Mouse (Mus musculus): ENCODE data around the gene Piwil4.

The Piwil4 gene

DNA sequence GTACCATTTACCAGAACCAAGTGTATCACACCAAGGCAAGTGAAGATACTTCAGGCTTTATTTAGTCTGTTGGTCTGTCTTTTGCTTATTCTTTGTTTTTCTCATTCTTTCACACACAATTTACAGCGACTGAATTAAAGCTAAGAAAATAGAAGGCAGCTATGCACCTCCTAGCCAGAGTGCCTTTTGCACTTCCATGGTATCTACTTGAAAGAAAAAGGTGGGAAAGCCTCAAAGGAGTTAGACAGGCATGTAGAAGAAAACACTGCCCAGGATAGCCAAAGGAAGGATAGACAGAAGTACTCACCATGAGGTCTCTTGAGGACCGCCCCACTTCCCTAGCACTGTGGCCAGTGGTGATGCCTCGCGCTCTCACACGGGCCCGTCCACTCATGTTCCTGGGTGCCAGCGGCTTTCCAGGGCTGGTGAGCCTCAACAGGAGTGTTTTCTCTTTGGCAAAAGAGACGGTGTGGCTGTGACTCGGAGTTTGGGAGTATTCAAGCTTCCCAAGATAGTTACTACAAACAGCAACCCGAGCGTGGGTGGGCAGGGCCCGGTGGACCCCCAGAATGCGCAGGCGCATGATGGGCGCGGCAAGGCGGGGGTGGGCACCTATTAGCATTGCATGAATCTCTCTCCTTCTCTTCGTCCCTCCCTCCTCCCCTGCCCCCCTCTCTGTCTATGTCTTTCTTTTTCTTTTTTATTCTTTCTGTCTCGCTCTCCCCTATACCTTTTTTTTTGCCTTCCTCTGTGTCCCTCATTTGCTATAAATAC is at the start of gene Piwil4:
Gene Piwil4, minus strand, starts transcription at position 583 of the 774 bp plus-strand sequence.
- no peak for DNase-seq (ENCODE audit: low read depth, low spot score)

DNA sequence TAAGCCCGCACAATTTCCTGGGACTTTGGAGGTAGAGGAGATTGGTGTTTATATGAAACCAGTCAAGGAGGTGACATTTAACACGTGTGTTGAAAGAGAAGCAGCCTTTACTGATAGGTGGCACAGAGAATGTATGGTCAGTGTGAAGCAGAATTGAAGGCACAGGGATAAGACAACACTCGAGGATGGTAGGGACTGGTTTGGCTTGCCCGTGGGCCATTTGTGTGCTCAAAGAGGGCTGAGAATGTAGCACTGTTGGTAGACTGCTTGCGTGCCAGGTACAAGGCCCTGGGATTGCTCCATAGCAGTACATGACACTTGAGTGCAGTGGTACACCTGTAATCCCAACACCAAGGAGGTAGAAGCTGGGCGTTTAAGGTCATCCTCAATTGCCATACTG is 46.8 kb upstream of the Piwil4 start:
- no peak for DNase-seq (ENCODE audit: low read depth, low spot score)

DNA sequence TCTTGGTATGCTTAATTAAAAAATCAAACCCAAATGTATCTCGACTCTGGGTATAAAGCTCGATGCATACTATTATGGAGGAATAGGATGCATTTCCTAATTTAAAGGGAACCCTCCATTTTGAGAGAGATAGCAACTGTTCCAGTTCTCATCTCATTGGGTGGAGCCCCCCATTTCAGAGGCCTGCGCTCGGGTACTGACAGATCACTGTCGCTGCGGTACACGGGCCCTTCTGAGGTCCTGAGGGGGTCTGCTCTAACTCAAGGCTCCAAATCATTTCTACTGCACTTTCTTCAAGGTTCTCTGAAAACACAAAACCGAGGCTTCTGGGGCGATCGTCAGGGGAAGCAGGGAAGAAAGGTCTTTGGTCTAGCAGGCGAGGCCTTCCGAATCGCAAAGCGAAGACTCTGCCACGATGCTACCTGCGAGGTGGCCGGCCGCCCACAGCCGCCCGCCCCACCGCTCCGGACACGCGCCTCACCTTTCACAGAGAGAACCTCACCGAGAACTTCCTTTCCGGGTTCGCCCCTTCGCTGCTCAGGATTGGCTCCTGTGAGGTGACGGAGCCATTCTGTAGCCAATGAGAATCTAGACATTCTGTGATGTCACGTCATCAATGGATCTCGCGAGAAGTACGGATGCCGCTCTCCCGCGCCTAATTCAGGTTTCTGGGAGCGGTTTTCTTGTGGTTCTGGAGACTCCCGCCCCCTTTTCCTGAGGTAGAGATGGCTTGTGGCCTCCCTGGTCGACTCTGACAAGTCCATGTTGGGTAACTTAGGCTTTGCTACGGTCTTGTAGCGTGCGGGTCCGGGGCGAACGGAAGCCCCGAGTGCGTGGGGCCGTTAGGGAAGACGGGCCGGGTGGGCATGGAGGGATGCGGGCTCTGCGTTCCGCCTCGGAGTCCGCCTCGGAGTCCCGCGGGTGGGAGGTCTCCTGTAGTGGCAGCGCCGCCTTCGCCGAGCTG is 43.8 kb upstream of the Piwil4 start, which contains the start of the genes Mre11a and Ankrd49:
Gene Mre11a, plus strand, starts transcription at position 616 of the 964 bp plus-strand sequence.
Gene Ankrd49, minus strand, starts transcription at position 818 of the 964 bp plus-strand sequence.
- peak; percentile 98 for DNase-seq (ENCODE audit: low read depth, low spot score)

DNA sequence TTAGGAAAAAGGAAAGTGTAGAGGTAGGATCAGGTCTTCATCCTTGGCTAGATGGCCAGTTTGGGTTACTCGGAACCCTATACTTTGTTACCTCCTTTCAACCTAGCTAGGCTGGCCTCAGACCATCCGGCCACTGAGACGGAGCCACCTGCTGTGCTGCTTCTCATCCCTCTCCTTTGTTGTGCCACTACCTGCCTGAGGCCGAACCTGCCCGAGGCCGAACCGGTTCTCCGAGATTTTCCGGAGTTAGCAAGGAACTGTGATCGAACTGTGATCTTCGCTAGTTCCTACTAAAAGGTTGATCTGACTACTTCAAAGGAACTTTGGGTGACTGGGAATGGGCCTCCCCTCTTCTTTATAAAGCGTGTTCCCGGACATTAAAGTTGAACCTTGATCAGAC is 37.8 kb upstream of the Piwil4 start:
- no peak for DNase-seq (ENCODE audit: low read depth, low spot score)

DNA sequence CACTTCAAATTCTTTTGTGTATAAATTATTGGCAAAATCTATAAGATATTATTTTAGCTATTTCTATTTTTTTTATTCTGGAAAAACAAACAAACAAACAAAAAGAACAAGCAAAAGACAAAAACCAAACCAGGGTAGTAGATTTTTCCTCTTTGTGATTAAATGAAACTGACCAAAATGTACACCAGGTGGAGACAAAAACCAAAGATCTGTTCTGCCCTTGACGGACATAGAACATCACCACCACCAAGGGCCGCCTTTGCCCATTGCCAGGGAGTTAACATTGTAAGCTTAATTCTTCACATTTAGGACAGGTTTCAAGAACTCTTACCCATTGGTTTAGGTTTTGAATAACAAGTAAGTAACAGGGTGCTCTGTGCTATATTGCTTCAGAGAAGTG is 33.3 kb upstream of the Piwil4 start:
- DNase-seq (ENCODE audit: low read depth, low spot score) = no peak

DNA sequence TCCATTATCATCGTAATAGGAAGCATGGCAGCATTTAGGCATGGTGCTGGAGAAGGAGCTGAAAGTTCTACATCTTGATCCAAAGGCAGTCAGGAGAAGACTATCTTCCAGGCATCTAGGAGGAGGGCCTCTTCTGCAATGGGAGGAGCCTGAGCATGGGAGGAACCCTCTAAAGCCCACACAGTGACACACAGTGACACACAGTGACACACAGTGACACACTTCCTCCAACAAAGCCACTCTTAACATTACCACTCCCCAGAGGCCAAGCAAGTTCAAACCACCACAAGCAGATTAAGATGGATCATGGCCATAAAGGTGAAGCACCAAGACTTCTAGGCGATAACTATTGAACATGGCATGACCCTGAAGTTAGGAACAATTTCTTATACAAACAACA is 31.5 kb upstream of the Piwil4 start:
- no peak for DNase-seq (ENCODE audit: low read depth, low spot score)

DNA sequence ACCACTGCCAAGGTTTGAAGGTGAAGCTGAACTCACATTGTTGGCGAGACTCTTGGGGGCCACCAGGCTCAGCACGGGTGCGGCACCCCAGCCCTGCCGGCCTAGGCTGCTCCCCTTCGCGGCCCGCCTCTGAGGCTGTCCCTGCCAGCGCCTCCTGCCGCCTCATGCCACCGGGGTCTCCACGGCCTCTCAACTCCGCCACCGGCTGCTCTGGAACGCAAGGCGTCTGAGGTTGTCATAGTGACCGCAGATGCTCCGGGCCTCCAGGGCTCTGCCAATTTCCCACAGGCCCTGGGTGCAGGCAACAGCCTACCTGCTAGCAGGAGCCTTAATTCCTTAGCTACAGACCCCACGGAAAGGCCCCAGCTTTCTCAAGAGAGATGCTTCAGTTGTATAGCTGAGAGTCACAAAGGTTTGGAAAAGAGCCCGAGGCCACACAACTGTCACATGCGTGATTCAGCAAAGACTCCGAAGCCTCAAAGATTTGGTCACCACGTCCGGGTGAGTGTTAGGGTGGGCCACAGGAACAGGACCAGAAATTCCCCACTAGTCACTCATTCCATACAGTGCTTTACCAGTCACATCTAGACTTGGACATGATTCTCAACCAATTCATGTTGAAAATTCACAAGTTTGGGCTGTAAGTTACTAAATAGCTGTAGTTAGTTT is 30.4 kb upstream of the Piwil4 start, which contains the start of gene 1700012B09Rik:
Gene 1700012B09Rik, minus strand, starts transcription at position 228 of the 669 bp plus-strand sequence.
- DNase-seq (ENCODE audit: low read depth, low spot score) = peak; percentile 39

DNA sequence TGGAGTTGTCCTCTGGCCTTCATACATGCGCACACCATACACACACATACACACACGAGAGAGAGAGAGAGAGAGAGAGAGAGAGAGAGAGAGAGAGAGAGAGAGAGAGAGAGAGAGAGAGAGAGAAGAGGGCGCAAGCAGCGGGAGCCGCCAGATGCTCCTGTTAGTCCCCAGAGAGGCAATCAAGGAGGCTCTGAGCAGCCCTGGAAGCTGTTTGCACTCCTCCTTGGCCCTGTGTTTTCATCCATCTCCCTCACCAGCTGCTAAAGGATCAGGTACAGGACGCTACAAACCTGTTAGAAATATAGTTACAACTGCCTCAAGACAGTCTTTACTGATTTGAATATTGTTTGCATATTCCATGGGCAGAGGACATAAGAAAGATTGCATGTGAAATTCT is 29.3 kb upstream of the Piwil4 start:
- no peak for DNase-seq (ENCODE audit: low read depth, low spot score)

DNA sequence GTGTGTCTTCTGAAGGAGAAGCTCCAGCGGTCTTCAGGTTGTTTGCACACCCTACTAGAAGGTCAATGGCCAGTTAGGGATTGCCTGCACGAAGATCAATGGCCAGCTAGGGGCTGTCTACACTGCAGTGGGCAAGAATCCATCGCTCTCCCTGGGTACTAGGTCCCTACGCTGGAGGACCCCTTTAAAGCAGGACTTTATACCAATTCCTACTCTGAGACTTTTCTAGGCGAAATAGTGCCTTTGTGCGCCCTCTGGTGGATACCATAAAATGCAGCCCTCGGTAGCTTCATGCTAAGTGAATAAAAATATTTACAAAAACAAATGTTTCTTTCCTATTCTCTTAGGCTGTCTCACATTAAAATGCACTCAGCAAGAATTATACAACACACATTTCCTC is 24.2 kb upstream of the Piwil4 start:
- DNase-seq (ENCODE audit: low read depth, low spot score) = peak; percentile 66

DNA sequence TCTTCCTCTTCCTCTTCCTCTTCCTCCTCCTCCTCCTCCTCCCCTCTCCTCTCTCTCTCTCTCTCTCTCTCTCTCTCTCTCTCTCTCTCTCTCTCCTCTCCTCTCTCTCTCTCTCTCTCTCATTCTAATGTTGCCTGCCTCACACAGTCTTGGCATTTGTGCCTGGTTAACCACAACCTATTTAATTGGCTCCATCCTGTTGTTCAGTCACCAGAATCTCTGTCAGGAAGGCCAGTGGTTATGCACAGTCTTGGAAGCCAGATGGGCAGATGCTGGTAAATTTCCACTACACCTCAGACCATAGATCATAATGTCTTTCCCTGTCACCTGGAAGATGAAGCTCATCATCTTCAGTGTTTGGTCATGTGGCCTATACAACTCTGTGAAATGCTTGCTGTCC is 18.7 kb upstream of the Piwil4 start:
- no peak for DNase-seq (ENCODE audit: low read depth, low spot score)

DNA sequence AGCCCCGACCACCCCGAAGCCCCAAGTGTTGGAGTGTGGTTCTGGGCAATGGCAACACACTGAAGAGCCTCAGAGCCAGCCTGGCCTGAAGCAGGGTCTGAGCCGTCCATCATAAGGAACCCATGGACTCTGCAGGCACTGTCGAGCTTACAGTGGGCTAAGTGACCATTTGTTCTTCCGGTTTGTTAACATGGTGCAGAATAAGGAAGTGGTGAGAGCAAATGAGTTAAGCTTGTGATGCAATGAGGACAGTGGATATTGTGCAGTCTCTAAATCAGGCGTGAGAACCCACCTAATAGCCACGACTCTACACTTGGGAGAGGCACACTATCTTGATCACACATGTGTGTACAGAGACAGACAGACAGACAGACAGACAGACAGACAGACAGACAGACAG is 18.1 kb upstream of the Piwil4 start:
- DNase-seq (ENCODE audit: low read depth, low spot score) = no peak

DNA sequence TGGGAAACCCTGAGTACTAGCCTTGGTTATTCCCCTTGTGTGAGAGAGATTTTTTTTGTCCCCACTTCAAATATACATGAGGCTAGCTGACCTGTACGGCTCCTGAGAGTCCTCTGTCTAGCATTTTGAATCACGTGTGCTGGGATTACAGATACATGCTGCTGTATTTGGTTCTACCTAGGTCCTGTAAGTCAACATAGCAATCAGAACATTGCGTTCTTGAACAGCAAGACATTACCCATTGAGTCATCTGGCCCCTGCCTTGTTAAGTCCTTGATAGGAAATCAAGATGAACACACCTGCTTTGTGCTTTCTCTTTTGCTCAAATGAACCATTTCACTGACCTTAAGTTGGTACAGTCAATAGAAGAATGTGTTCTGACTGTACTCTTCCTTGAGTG is 13.9 kb upstream of the Piwil4 start:
- no peak for DNase-seq (ENCODE audit: low read depth, low spot score)

DNA sequence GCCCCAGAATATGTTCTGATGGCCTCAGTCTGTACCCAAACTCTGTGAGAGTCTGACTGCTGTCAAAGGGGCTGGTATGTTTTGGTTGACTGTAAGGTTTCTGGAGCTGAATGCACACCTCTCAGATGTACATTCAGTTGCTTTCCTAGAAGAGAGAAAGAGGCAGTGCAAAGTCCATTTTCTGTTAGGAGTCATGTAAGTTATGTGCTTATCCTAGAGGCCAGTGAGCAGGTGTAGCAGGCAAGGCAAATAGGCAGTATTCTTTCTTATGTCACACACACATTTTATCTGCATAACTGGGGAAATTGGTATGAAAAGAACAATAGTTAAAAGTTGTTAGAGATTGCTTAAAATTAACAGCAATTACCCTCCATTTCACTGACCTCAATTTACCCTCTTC is 13.4 kb upstream of the Piwil4 start:
- no peak for DNase-seq (ENCODE audit: low read depth, low spot score)

DNA sequence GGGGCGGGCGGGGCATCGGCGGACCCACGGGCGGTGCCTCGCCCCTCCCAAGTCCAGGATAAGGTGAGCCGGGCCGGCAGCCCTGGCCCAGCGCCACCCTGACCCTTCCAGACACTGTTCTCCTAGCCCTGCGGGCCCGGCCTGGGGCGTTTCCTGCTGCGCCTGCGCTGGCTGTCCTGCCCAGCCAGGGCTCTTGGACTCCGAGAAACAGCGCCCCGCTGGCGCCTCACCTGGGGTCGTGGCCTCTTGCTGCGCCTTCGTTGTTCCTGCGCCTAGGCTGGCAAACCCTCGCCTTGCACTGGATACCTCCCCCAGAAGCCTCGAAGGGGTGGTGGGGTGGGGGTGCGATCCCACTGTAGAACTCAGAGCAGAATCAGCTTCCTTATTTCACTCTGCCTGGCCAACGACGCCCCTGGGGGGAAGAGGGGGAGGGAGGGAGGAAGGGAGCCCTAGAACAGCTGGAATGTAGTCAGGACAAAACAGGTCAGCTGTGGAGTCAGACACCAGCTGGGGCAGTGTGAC is 11.5 kb upstream of the Piwil4 start, which contains the start of gene Fut4:
Gene Fut4, minus strand, starts transcription at position 393 of the 522 bp plus-strand sequence.
- peak; percentile 58 for DNase-seq (ENCODE audit: low read depth, low spot score)

DNA sequence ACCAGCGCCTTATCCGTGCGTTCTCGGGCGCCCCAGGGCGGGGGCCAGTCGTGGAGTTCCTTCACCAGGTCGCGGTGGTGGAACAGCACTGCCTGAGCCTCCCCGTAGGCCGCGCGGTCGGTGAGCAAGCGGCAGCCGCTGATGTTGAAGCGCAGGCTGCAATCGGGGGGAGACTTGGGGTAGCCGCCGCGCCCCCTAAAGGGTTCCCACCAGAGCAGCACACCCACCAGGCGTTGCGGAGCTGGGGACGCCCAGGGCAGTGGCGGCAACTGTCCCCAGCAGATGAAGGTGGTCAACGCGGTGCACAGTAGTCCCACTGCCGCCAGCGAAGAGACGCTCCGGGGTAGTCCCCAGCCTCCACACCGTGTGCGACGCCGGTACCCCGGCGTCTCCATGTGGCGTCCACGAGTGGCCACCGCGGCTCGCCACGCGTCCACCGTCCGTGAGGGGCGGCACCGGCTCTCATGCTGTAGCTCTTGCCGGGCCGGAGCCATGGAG is 11.0 kb upstream of the Piwil4 start:
- DNase-seq (ENCODE audit: low read depth, low spot score) = peak; percentile 32

DNA sequence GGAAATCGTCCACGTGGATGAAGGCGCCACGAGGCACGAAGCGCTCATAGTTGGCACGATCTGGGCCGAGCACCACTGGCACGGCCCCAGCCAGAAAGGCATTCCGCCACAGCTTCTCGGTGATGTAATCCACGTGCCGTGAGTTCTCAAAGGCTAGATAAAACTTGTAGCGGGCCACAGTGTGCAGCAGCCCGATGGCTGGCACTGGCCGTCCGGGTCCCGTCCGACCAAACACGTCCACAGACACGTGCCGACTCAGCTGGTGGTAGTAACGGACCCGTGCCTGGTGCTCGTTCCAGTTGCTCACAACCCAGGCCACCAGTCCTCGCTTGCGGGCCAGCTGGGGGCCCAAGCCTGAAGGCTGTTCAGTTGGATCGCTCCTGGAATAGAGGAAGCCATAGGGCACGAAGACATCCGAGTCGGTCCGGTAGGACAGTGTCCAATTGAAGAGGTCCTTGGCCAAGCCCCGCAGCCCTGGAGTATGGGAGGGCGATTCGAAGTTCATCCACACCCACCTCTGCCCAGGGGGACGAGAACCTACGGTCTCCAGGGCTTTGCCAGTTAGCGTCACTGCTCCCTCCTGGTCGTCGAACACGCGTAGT is 10.5 kb upstream of the Piwil4 start:
- DNase-seq (ENCODE audit: low read depth, low spot score) = no peak

DNA sequence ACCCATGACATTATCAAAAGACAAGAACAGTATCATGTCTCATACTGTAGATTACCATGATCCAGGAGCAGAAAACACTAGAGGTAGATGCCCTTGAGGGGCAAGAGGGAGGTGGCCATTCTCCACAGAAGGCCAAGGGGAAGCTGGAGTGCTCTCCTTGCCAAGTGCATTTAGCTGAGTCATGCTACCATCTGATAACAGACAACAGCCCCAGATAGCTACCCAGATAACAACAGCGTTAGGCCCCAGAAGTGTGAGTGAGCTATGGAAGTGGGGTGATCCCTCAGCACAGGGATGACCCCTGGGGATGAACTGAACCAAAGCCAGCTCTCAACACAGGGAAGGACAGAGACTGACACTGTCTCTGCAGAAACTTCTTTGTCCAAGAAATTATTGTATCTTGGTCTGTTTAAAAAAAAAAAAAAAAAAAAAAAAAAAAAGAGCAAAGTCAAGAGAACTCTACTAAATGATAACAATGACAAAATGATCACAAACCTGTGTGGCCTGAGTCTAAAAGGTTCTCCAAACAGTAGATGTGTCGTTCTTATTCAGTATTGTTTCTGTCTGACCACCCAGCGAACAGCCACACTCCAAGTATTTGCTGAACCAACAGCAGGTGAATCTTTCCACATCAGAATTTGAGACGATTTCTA is 909 bp downstream of the Piwil4 start:
- DNase-seq (ENCODE audit: low read depth, low spot score) = no peak

DNA sequence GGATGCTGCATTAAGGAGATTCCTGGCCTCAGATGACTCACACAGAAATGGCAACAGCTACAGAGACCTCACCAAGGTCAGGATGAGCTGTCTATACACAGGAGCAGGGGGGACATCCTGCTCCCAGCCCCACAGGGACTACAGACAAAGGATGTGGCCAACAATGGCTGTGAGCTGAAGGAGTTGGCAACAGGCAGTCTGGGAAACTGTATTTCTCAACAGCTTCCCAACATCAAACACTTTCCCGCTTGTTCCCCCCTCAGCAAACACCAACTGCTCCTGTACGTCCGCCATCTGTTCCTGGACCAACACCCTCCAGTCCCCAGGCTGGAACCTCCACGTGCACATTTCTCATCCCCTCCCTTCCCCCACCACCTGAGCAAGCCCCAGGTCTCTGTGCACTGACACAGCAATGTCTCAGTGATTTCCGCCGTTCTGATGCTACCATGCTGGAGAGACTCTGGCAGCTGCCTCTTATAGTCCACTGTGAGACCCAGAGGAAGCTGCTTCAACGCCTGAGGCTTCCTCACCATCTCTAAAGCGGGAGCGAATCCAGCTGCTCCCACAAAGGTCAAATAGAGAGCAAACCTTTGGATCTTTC is 9.5 kb downstream of the Piwil4 start:
- peak; percentile 45 for DNase-seq (ENCODE audit: low read depth, low spot score)

DNA sequence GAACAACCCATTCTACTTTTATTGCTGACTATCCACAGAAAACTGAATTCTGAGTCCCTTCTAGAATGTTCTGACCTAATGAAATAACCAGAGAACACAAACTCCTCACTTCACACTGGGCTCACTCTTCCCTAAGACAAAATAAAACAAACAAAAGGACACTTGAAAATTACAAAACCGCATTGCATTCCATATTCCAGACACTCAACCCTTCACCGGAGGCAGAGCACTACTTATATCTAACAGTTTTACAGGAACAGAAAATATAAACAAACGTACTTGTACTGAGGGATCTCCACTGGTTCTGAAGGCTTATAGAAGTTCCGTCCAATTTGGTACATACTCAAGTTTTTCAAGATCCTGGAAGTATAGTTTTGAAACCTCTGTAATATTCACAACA is 12.2 kb downstream of the Piwil4 start:
- no peak for DNase-seq (ENCODE audit: low read depth, low spot score)

DNA sequence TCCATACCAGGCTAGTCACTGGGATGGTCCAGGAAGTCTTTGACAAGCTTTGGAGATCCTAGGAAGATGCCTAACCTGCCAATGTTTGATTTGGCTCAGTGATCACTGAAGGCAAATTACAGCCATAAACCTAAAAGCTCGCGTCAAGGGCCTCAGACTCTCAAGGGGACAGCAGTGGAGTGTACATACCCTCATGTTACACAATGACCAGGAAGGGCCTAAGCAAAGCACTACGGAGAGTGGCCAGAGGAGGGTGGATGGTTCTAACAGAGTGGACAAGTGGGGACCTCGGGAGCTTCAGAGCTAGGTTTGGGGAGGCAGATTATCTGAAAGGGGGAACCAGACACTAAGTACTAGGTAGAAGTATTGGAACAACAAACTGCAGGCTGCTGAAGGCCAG is 13.9 kb downstream of the Piwil4 start:
- DNase-seq (ENCODE audit: low read depth, low spot score) = no peak

Measured in mesoderm, embryonic 11.5 days (tissue).